In the genomic region with DNA sequence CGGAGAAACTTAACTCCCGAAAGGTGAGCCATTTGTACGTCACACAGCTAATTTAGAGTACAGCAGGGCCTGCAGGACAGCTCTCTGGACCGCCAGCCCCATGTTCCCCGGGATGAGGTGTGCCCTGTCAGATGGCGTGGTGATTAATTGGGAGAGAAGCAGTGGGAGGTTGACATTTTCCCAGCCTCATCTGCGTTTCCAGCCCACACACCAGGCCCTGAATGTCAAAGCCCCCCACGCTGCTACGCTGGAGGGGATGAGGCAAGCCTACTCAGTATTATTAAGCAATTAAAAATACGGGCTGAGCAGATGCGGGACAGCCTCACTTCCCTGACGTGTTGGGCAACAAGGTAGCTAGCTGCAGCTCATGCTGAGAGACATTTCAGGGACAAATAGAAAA, we compare ENCODE assay signal across 18 mouse cellular contexts.
DNase-seq lines count a peak whose midpoint lies in the region; ATAC-seq lines count a peak whose summit lies in the region.
"Had no signal": no experiment of that assay in that cellular context is flagged by ENCODE, and none has a peak within 500 bp of the region (broad histone marks: within the 10 kb centered on the region; RNA-seq: fewer than 3 reads in every experiment).

No protein-coding gene starts in this region.

- H3K4me2 ChIP-seq in forebrain, embryonic 11.5 days (ENCODE audit: low read depth, low read length, severe bottlenecking): no peak overlapping the region
- no peak overlapping the region for H3K4me2 ChIP-seq in forebrain, embryonic 13.5 days
- no peak overlapping the region for H3K4me2 ChIP-seq in midbrain, embryonic 13.5 days (replicated peaks)
- H3K4me2 ChIP-seq: forebrain, embryonic 12.5 days; heart, embryonic 15.5 days; liver, embryonic 11.5 days; lung, embryonic 14.5 days; stomach, embryonic 15.5 days had no signal

- ATAC-seq in forebrain, embryonic 11.5 days (replicated peaks; ENCODE audit: low FRiP score): no peak
- no peak for ATAC-seq in forebrain, embryonic 13.5 days
- no peak for ATAC-seq in midbrain, embryonic 13.5 days

- 68% methylated on average over 12 of the region's 12 CpGs for WGBS in forebrain, embryonic 11.5 days
- 54% methylated on average over 12 of the region's 12 CpGs for WGBS in forebrain, embryonic 13.5 days
- 59% methylated on average over 12 of the region's 12 CpGs for WGBS in midbrain, embryonic 13.5 days

- no peaks in the 10 kb centered on the region for H3K4me1 ChIP-seq in forebrain, embryonic 11.5 days (replicated peaks; ENCODE audit: control insufficient read depth, insufficient read depth, low read length)
- peaks cover 7% of the 10 kb centered on the region; the same call in 1 of the 2 replicates for H3K4me1 ChIP-seq in forebrain, embryonic 13.5 days
- no peaks in the 10 kb centered on the region for H3K4me1 ChIP-seq in midbrain, embryonic 13.5 days (replicated peaks)
- H3K4me1 ChIP-seq: forebrain, embryonic 12.5 days; heart, embryonic 15.5 days; stomach, embryonic 15.5 days had no signal

- intact Hi-C loops in left cerebral cortex, postnatal 10 days (cut with DNase I): no loop called here

- H3K27ac ChIP-seq in forebrain, embryonic 11.5 days (ENCODE audit: low read depth, low read length): no peak overlapping the region
- no peak overlapping the region for H3K27ac ChIP-seq in forebrain, embryonic 13.5 days
- no peak overlapping the region for H3K27ac ChIP-seq in midbrain, embryonic 13.5 days
- H3K27ac ChIP-seq: forebrain, embryonic 12.5 days; heart, embryonic 15.5 days; macrophage; stomach, embryonic 15.5 days had no signal

- H3K27me3 ChIP-seq in forebrain, embryonic 11.5 days (ENCODE audit: control insufficient read depth, insufficient read depth, low read length): no peaks in the 10 kb centered on the region
- H3K27me3 ChIP-seq in forebrain, embryonic 13.5 days: no peaks in the 10 kb centered on the region
- H3K27me3 ChIP-seq in midbrain, embryonic 13.5 days: no peaks in the 10 kb centered on the region
- H3K27me3 ChIP-seq: forebrain, embryonic 12.5 days; heart, embryonic 15.5 days; stomach, embryonic 15.5 days had no signal

- no peak overlapping the region for H3K9ac ChIP-seq in forebrain, embryonic 11.5 days (ENCODE audit: low read length)
- H3K9ac ChIP-seq in forebrain, embryonic 13.5 days: no peak overlapping the region
- no peak overlapping the region for H3K9ac ChIP-seq in midbrain, embryonic 13.5 days (replicated peaks)
- H3K9ac ChIP-seq: forebrain, embryonic 12.5 days; heart, embryonic 15.5 days; lung, embryonic 14.5 days; stomach, embryonic 15.5 days had no signal

- no peaks in the 10 kb centered on the region for H3K9me3 ChIP-seq in forebrain, embryonic 11.5 days (ENCODE audit: control insufficient read depth, low read length)
- H3K9me3 ChIP-seq in forebrain, embryonic 13.5 days (replicated peaks): no peaks in the 10 kb centered on the region
- no peaks in the 10 kb centered on the region for H3K9me3 ChIP-seq in midbrain, embryonic 13.5 days
- H3K9me3 ChIP-seq: forebrain, embryonic 12.5 days; heart, embryonic 15.5 days; stomach, embryonic 15.5 days had no signal

- H3K36me3 ChIP-seq in forebrain, embryonic 11.5 days (ENCODE audit: control insufficient read depth, insufficient read depth, low read length): no peaks in the 10 kb centered on the region
- H3K36me3 ChIP-seq in forebrain, embryonic 13.5 days (ENCODE audit: poor library complexity, severe bottlenecking): no peaks in the 10 kb centered on the region
- H3K36me3 ChIP-seq in midbrain, embryonic 13.5 days: no peaks in the 10 kb centered on the region
- H3K36me3 ChIP-seq: forebrain, embryonic 12.5 days; heart, embryonic 15.5 days; stomach, embryonic 15.5 days had no signal

- no peak overlapping the region for H3K4me3 ChIP-seq in forebrain, embryonic 11.5 days (ENCODE audit: low read depth, low read length)
- no peak overlapping the region for H3K4me3 ChIP-seq in forebrain, embryonic 13.5 days
- no peak overlapping the region for H3K4me3 ChIP-seq in midbrain, embryonic 13.5 days (replicated peaks)
- H3K4me3 ChIP-seq: forebrain, embryonic 12.5 days; heart, embryonic 15.5 days; stomach, embryonic 15.5 days had no signal

- peak; percentile 52 for DNase-seq in forebrain, embryonic 11.5 days (ENCODE audit: low spot score)
- peak; percentile 31 to 35 for DNase-seq in left cerebral cortex, adult 9 months (ENCODE audit: low spot score in 2 of 2)
- DNase-seq in left cerebral cortex, postnatal 10 days (ENCODE audit: extremely low spot score in 1 of 2, low spot score in 2 of 2): no peak
- peak; percentile 19 to 26 for DNase-seq in layer of hippocampus, postnatal 10 days (ENCODE audit: low spot score in 2 of 2)
- DNase-seq in retina, postnatal 1 day: peak; percentile 43
- no peak for DNase-seq in heart, adult 11 months
- DNase-seq: adrenal gland, adult 8-10 months; cerebellum, adult 8-10 months; kidney, adult 9 months; lung, embryonic 14.5 days; spleen, adult 18-20 months had no signal

Comparison
In these comparisons a context has a peak if more than half of its experiments do, and no peak if none do; other contexts are left out.
1. DNase-seq: peak in forebrain, embryonic 11.5 days (single experiment), left cerebral cortex, adult 9 months (2 of 2), layer of hippocampus, postnatal 10 days (2 of 2) and retina, postnatal 1 day (single experiment); none in left cerebral cortex, postnatal 10 days (0 of 2) and heart, adult 11 months (single experiment).